Mouse (Mus musculus) small intestine, adult 10 weeks (tissue): ENCODE measurements around the gene Xirp2. TPM values are rescaled to one million over a fixed set of nuclear protein-coding genes. Genes with fewer than 3 reads are reported as not detected.

ENCODE experiments used
- polyA plus RNA-seq: library from polyadenylated mRNA; stranded (reverse); fragments of 350-450 nt; fragmentation: Illumina TruSeq; extraction: RNeasy Lipid Tissue Mini Kit (QIAGEN cat#74804); gene quantifications from one replicate; pipeline ENCODE4 v1.2.3, GENCODE M21; 2014; ENCODE audit warnings: low replicate concordance

Xirp2 gene
- not detected for polyA plus RNA-seq

GRCm38 (mm10) chr2:67445780-67446179, at the start of gene Xirp2:
Gene Xirp2, plus strand, starts transcription at chr2:67446002.

GRCm38 (mm10) chr2:67413425-67413824, 32.4 kb upstream of the Xirp2 start, which contains the start of gene Gm21830:
Gene Gm21830, plus strand, starts transcription at chr2:67413725.

GRCm38 (mm10) chr2:67433081-67433480, 12.7 kb upstream of the Xirp2 start, which contains the start of gene Gm26727:
Gene Gm26727, minus strand, starts transcription at chr2:67433181.

GRCm38 (mm10) chr2:67565480-67566331, 119.9 kb downstream of the Xirp2 start, which contains the start of gene B3galt1:
Gene B3galt1, plus strand, starts transcription at chr2:67565871.

Other genes starting within 250 kb of the Xirp2 start
- gene Gm21830, start 32.3 kb upstream of the Xirp2 start, polyA plus RNA-seq = not detected
- not detected for gene Gm26727, start 12.8 kb upstream of the Xirp2 start, polyA plus RNA-seq
- gene B3galt1, start 119.9 kb downstream of the Xirp2 start, polyA plus RNA-seq = 1.5 TPM